In the genomic region with DNA sequence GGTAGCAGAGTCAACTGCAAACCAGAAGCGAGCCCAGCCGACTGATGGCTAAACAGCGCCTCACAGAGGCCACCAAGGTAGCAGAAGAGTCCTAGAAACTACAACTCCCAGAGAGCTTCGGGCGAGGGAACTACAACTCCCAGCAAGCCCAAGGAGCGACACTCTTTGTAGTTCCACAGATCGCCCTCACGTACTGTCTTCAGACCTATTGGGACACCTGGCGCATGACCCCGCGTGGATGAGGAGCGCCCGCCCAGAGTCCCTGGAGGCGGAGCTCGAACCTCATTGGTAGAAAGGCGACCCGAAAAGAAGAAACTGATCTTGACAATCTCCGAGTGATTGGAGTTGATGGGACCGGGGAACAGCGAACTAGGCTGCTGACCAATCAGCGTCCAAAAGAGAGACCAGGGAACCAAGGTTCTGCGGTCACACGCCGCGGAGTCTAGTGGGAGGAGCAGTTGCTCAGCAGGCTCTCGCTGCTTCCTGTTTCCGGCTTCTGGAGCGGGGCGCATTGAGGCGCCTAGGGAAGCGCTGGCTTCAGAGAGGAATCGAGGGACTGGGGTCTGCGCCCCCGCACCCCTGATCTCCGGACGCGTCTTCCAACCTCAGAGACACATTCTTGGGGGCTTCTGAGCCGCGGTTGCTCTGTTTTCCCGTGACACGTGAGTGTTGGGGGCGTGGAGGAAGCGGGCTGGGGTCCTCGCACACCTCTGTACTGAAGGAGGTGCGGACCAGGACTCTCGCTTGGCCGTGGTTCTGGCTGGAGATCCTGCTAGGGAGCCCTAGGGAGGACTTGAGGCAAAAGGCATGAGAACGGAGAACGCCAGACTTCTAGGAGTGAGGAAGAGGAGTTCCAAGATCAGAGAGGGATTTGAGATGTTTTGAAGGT, we compare ENCODE assay signal across 8 mouse cellular contexts. TPM values are rescaled to one million over a fixed set of nuclear protein-coding genes. Genes with fewer than 3 reads are reported as not detected.
DNase-seq lines count a peak whose midpoint lies in the region; ATAC-seq and TF ChIP-seq lines count a peak whose summit lies in the region.

A gene (plus strand): TSS at position 216 of the 889 bp plus-strand sequence.

- DNase-seq in CD4-positive helper T cell, adult 2 months (ENCODE audit: low read depth, low spot score) = peak; percentile 99
- peak; percentile 97 for DNase-seq in brain, embryonic 18.5 days (ENCODE audit: low read depth, low spot score)
- peak; percentile 99 for DNase-seq in kidney, postnatal 0 days (ENCODE audit: low spot score)
- peak; percentile 92 for DNase-seq in liver, embryonic 11.5 days (ENCODE audit: low spot score)
- peak; percentile 98 for DNase-seq in naive thymus-derived CD4-positive, alpha-beta T cell, adult 2 months (ENCODE audit: low read depth)

- peak within 1 kb of the TSS; percentile 92 for H3K4me3 ChIP-seq in heart, embryonic 12.5 days
- H3K4me3 ChIP-seq in kidney, postnatal 0 days (replicated peaks; ENCODE audit: low read depth, low read length) = peak within 1 kb of the TSS; percentile 70
- peak within 1 kb of the TSS; percentile 83 for H3K4me3 ChIP-seq in liver, embryonic 11.5 days (ENCODE audit: low read depth, low read length)
- H3K4me3 ChIP-seq in stomach, embryonic 14.5 days (ENCODE audit: low read depth, low read length) = peak within 1 kb of the TSS; percentile 77

- H3K4me1 ChIP-seq in heart, embryonic 12.5 days (replicated peaks) = peaks cover 18% of the 10 kb centered on the region
- peaks cover 10% of the 10 kb centered on the region; the same call in 1 of the 2 replicates for H3K4me1 ChIP-seq in kidney, postnatal 0 days (replicated peaks; ENCODE audit: insufficient read depth, low read length)
- H3K4me1 ChIP-seq in liver, embryonic 11.5 days (replicated peaks; ENCODE audit: control insufficient read depth, insufficient read depth, low read length) = peaks cover 14% of the 10 kb centered on the region
- H3K4me1 ChIP-seq in stomach, embryonic 14.5 days (ENCODE audit: control insufficient read depth, insufficient read depth, low read length) = peaks cover 15% of the 10 kb centered on the region; the same call in 1 of the 2 replicates

- no peaks in the 10 kb centered on the region for H3K27me3 ChIP-seq in heart, embryonic 12.5 days (replicated peaks)
- no peaks in the 10 kb centered on the region for H3K27me3 ChIP-seq in kidney, postnatal 0 days (ENCODE audit: insufficient read depth, low read length)
- no peaks in the 10 kb centered on the region for H3K27me3 ChIP-seq in liver, embryonic 11.5 days (replicated peaks; ENCODE audit: control insufficient read depth, insufficient read depth, low read length)
- no peaks in the 10 kb centered on the region for H3K27me3 ChIP-seq in stomach, embryonic 14.5 days (ENCODE audit: control insufficient read depth, insufficient read depth, low read length)

- peaks cover 13% of the 10 kb centered on the region for H3K36me3 ChIP-seq in heart, embryonic 12.5 days
- H3K36me3 ChIP-seq in kidney, postnatal 0 days (ENCODE audit: insufficient read depth, low read length) = peaks cover 10% of the 10 kb centered on the region
- H3K36me3 ChIP-seq in liver, embryonic 11.5 days (ENCODE audit: control insufficient read depth, insufficient read depth, low read length) = peaks cover 5% of the 10 kb centered on the region; the same call in 1 of the 2 replicates
- peaks cover 14% of the 10 kb centered on the region for H3K36me3 ChIP-seq in stomach, embryonic 14.5 days (ENCODE audit: control insufficient read depth, insufficient read depth, low read length)

- under 1% methylated on average over 49 of the region's 49 CpGs for WGBS in heart, embryonic 12.5 days
- under 1% methylated on average over 49 of the region's 49 CpGs for WGBS in kidney, postnatal 0 days
- under 1% methylated on average over 49 of the region's 49 CpGs for WGBS in liver, embryonic 11.5 days
- under 1% methylated on average over 49 of the region's 49 CpGs for WGBS in stomach, embryonic 14.5 days

- H3K27ac ChIP-seq in heart, embryonic 12.5 days (ENCODE audit: poor library complexity, severe bottlenecking) = peak within 1 kb of the TSS; percentile 65
- peak within 1 kb of the TSS; percentile 72 for H3K27ac ChIP-seq in kidney, postnatal 0 days
- H3K27ac ChIP-seq in liver, embryonic 11.5 days (ENCODE audit: low read depth, low read length) = peak within 1 kb of the TSS; percentile 73
- H3K27ac ChIP-seq in stomach, embryonic 14.5 days (ENCODE audit: low read length) = peak within 1 kb of the TSS; percentile 10; the same call in 1 of the 2 replicates

- no peaks in the 10 kb centered on the region for H3K9me3 ChIP-seq in heart, embryonic 12.5 days (replicated peaks)
- H3K9me3 ChIP-seq in kidney, postnatal 0 days (replicated peaks; ENCODE audit: low read length) = no peaks in the 10 kb centered on the region
- no peaks in the 10 kb centered on the region for H3K9me3 ChIP-seq in liver, embryonic 11.5 days (ENCODE audit: control insufficient read depth, low read length)
- no peaks in the 10 kb centered on the region for H3K9me3 ChIP-seq in stomach, embryonic 14.5 days (ENCODE audit: control insufficient read depth, low read depth, low read length)

- peak; percentile 83 for TF ChIP-seq CTCF in kidney, postnatal 0 days (IDR thresholded peaks at IDR 0.05; ENCODE audit: low read depth)

- peak within 1 kb of the TSS; percentile 87 for H3K9ac ChIP-seq in heart, embryonic 12.5 days
- H3K9ac ChIP-seq in kidney, postnatal 0 days (ENCODE audit: low read depth, low read length) = peak within 1 kb of the TSS; percentile 77
- H3K9ac ChIP-seq in liver, embryonic 11.5 days (ENCODE audit: low read depth, low read length) = peak within 1 kb of the TSS; percentile 80
- H3K9ac ChIP-seq in stomach, embryonic 14.5 days (replicated peaks; ENCODE audit: low read depth, low read length) = peak within 1 kb of the TSS; percentile 70

- ATAC-seq in erythroid progenitor cell, adult 5-6 weeks (replicated peaks; ENCODE audit: low FRiP score, poor library complexity, severe bottlenecking) = peak; percentile 92
- peak; percentile 98 for ATAC-seq in heart, embryonic 12.5 days (ENCODE audit: insufficient number of reproducible peaks, low FRiP score)
- ATAC-seq in kidney, postnatal 0 days (replicated peaks; ENCODE audit: low FRiP score, low read depth) = peak; percentile 99
- ATAC-seq in liver, embryonic 11.5 days (replicated peaks; ENCODE audit: low FRiP score) = peak; percentile 98
- peak; percentile 99 for ATAC-seq in stomach, embryonic 14.5 days (ENCODE audit: insufficient number of reproducible peaks, insufficient read depth, low FRiP score, low read depth)

- peak within 1 kb of the TSS; percentile 92 for H3K4me2 ChIP-seq in heart, embryonic 12.5 days
- peak within 1 kb of the TSS; percentile 75 for H3K4me2 ChIP-seq in kidney, postnatal 0 days (ENCODE audit: low read length)
- H3K4me2 ChIP-seq in liver, embryonic 11.5 days = peak within 1 kb of the TSS; percentile 73
- peak within 1 kb of the TSS; percentile 50 for H3K4me2 ChIP-seq in stomach, embryonic 14.5 days (replicated peaks; ENCODE audit: low read depth, low read length)

RNA-seq across cellular contexts. Expression of the gene that starts here (rescaled TPM):
- 48.2 and 50.8 TPM in 2 replicates for total RNA-seq in erythroid progenitor cell, adult 5-6 weeks (2015; ENCODE audit: low replicate concordance)
- total RNA-seq in erythroid progenitor cell, adult 5-6 weeks (2017; ENCODE audit: low replicate concordance) = 74.6 and 75.7 TPM in 2 replicates
- polyA plus RNA-seq in heart, embryonic 12.5 days (2016; fragmentation: Nextera tagmentation; extraction: Ambion mirVana) = 82.0 and 84.6 TPM in 2 replicates
- polyA plus RNA-seq in kidney, postnatal 0 days (2015; fragmentation: Nextera tagmentation; extraction: Ambion mirVana) = 130 and 138 TPM in 2 replicates
- polyA plus RNA-seq in liver, embryonic 11.5 days (2014; fragmentation: Nextera tagmentation; extraction: Ambion mirVana) = 154 and 168 TPM in 2 replicates
- polyA plus RNA-seq in stomach, embryonic 14.5 days (2014; fragmentation: Nextera tagmentation; extraction: Ambion mirVana) = 108 and 118 TPM in 2 replicates

Comparison
In these comparisons a context has a peak if more than half of its experiments do, and no peak if none do; other contexts are left out.
1. Peak in every context shown above with its lines: DNase-seq, ATAC-seq, H3K4me3 ChIP-seq and H3K27ac ChIP-seq.
2. H3K27ac ChIP-seq: peak in every context shown above with its lines; median percentile 73 in liver, embryonic 11.5 days; 72 in kidney, postnatal 0 days; 65 in heart, embryonic 12.5 days; 10 in stomach, embryonic 14.5 days.